Mouse (Mus musculus): Measurements from ENCODE around the gene Dab1. TPM values are rescaled to one million over a fixed set of nuclear protein-coding genes. Genes with fewer than 3 reads are reported as not detected.
A peak's percentile ranks its signal among the peaks of the same experiment; 100 is the strongest.

Gene Dab1
- polyA plus RNA-seq, 1 experiment from 2014 or later, result 0.39 TPM

GRCm38 (mm10) chr4:103678501-103678900 lies 59.3 kb downstream of the Dab1 start:
- no peaks in the 10 kb centered on the region for H3K4me1 ChIP-seq (ENCODE audit: insufficient read depth, low read depth, low read length)
- H3K9me3 ChIP-seq (ENCODE audit: low read length), result no peaks in the 10 kb centered on the region
- H3K9ac ChIP-seq (replicated peaks; ENCODE audit: low read depth), result no peak overlapping the region
- no peaks in the 10 kb centered on the region for H3K27me3 ChIP-seq (replicated peaks; ENCODE audit: insufficient read depth, low read length)
- TF ChIP-seq CTCF (IDR thresholded peaks at IDR 0.05) (no peak), EP300 (IDR thresholded peaks at IDR 0.05) (no peak)
- no peak overlapping the region for H3K4me2 ChIP-seq (replicated peaks; ENCODE audit: low read depth, low read length)
- H3K4me3 ChIP-seq (ENCODE audit: low read depth, low read length), result no peak overlapping the region
- ATAC-seq (no peak), DNase-seq (ENCODE audit: low spot score) (no peak)
- H3K36me3 ChIP-seq (ENCODE audit: insufficient read depth, low read length), result no peaks in the 10 kb centered on the region
- 87% methylated on average over 6 of the region's 6 CpGs for WGBS
- no peak overlapping the region for H3K27ac ChIP-seq (ENCODE audit: low read length)

DNA sequence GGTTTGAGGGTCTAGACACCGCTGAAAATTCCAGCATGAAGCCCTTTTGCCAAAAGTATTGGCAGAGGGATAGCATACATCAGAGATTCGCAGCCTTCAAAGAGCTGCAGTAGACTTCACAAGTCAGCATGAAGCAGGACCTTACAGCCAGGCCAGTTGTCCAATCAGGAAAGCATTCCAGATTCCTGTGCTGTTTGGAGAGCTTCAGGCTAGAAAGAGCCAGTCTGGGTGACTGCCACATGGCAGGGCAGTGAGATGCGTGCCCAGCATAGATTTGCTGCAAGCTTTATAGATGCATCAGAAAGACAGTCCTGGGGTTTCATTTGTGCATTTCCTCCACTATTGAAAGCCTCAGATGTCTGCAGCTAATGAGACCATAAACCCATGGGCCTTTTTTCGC lies 66.0 kb downstream of the Dab1 start:
- Histone ChIP-seq H3K9me3 (ENCODE audit: low read length) (no peaks in the 10 kb centered on the region), H3K4me1 (ENCODE audit: insufficient read depth, low read depth, low read length) (no peaks in the 10 kb centered on the region), H3K27ac (ENCODE audit: low read length) (no peak overlapping the region), H3K36me3 (ENCODE audit: insufficient read depth, low read length) (no peaks in the 10 kb centered on the region), H3K4me2 (replicated peaks; ENCODE audit: low read depth, low read length) (no peak overlapping the region), H3K27me3 (replicated peaks; ENCODE audit: insufficient read depth, low read length) (no peaks in the 10 kb centered on the region), H3K9ac (replicated peaks; ENCODE audit: low read depth) (no peak overlapping the region), H3K4me3 (ENCODE audit: low read depth, low read length) (no peak overlapping the region)
- no peak for ATAC-seq
- no peak for TF ChIP-seq CTCF (IDR thresholded peaks at IDR 0.05)
- DNase-seq (ENCODE audit: low spot score), result no peak
- WGBS, result 71% methylated on average over 4 of the region's 4 CpGs

GRCm38 (mm10) chr4:103691717-103692116 lies 72.6 kb downstream of the Dab1 start:
- DNase-seq (ENCODE audit: low spot score) (no peak), ATAC-seq (no peak)
- no peak overlapping the region for H3K4me2 ChIP-seq (replicated peaks; ENCODE audit: low read depth, low read length)
- H3K9ac ChIP-seq (replicated peaks; ENCODE audit: low read depth), result no peak overlapping the region
- no peak for TF ChIP-seq EP300 (IDR thresholded peaks at IDR 0.05)
- TF ChIP-seq CTCF (IDR thresholded peaks at IDR 0.05), result peak; percentile 42
- no peaks in the 10 kb centered on the region for H3K27me3 ChIP-seq (replicated peaks; ENCODE audit: insufficient read depth, low read length)
- WGBS, result 45% methylated on average over 3 of the region's 3 CpGs
- H3K4me3 ChIP-seq (ENCODE audit: low read depth, low read length), result no peak overlapping the region
- H3K36me3 ChIP-seq (ENCODE audit: insufficient read depth, low read length), result no peaks in the 10 kb centered on the region
- no peaks in the 10 kb centered on the region for H3K4me1 ChIP-seq (ENCODE audit: insufficient read depth, low read depth, low read length)
- no peak overlapping the region for H3K27ac ChIP-seq (ENCODE audit: low read length)
- no peaks in the 10 kb centered on the region for H3K9me3 ChIP-seq (ENCODE audit: low read length)

DNA sequence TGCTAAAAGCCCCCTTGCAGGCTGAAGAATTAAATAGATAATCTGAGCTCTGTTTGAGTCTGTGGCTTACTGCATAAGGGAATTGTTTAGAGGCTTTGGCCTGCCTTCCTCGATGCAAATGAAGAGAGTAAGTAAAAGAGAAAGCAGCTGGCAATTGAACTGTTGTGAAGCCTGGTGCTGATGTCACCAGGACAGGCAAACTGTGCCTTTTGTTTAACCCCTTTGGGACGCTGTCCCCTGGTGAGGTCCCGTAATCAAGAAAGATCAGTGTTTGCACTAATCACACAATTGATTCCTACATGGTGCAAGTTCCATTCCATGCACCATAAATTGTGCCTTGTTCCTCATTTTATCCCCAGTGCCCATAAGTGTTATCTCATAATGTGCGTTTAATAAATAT lies 80.6 kb downstream of the Dab1 start:
- Histone ChIP-seq H3K27me3 (replicated peaks; ENCODE audit: insufficient read depth, low read length) (no peaks in the 10 kb centered on the region), H3K4me1 (ENCODE audit: insufficient read depth, low read depth, low read length) (no peaks in the 10 kb centered on the region), H3K9me3 (ENCODE audit: low read length) (no peaks in the 10 kb centered on the region), H3K4me2 (replicated peaks; ENCODE audit: low read depth, low read length) (no peak overlapping the region), H3K9ac (replicated peaks; ENCODE audit: low read depth) (no peak overlapping the region), H3K36me3 (ENCODE audit: insufficient read depth, low read length) (no peaks in the 10 kb centered on the region), H3K27ac (ENCODE audit: low read length) (no peak overlapping the region), H3K4me3 (ENCODE audit: low read depth, low read length) (no peak overlapping the region)
- WGBS, result 39% methylated on average over 4 of the region's 4 CpGs
- no peak for TF ChIP-seq EP300 (IDR thresholded peaks at IDR 0.05)
- ATAC-seq (no peak), DNase-seq (ENCODE audit: low spot score) (no peak)

- no peak overlapping the region for H3K4me3 ChIP-seq (ENCODE audit: low read depth, low read length)
- TF ChIP-seq CTCF (IDR thresholded peaks at IDR 0.05), result no peak
- no peak for TF ChIP-seq EP300 (IDR thresholded peaks at IDR 0.05)
- H3K4me1 ChIP-seq (ENCODE audit: insufficient read depth, low read depth, low read length), result no peaks in the 10 kb centered on the region
- H3K4me2 ChIP-seq (replicated peaks; ENCODE audit: low read depth, low read length), result no peak overlapping the region
- no peaks in the 10 kb centered on the region for H3K9me3 ChIP-seq (ENCODE audit: low read length)
- WGBS, result 45% methylated on average over 6 of the region's 6 CpGs
- no peak overlapping the region for H3K9ac ChIP-seq (replicated peaks; ENCODE audit: low read depth)
- no peaks in the 10 kb centered on the region for H3K27me3 ChIP-seq (replicated peaks; ENCODE audit: insufficient read depth, low read length)
- ATAC-seq (no peak), DNase-seq (ENCODE audit: low spot score) (no peak)
- H3K36me3 ChIP-seq (ENCODE audit: insufficient read depth, low read length), result no peaks in the 10 kb centered on the region
- H3K27ac ChIP-seq (ENCODE audit: low read length), result no peak overlapping the region
Observed at GRCm38 (mm10) chr4:103700392-103700791, 81.2 kb downstream of the Dab1 start.

DNA sequence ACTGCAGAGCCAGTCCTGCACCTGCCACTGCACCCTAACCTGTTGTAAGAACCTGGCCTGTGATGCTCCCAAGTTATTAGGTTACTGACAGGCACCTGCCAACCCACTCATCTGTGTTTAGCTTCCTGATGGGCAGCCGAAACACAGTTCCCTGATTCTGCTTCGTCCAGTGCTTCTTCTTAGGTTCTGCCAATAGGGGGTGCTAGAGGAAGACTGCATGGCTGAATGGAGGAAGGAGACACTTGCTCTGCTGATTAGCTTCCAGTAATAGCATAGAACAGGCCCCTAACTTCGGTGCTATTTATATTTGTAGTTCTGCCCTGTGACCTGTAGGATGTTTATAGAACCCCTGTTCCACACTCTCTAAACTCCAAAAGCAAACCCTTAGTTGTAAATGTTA lies 83.0 kb downstream of the Dab1 start:
- no peak for TF ChIP-seq EP300 (IDR thresholded peaks at IDR 0.05)
- TF ChIP-seq CTCF (IDR thresholded peaks at IDR 0.05), result peak; percentile 68
- 36% methylated on average over 3 of the region's 3 CpGs for WGBS
- Histone ChIP-seq H3K9me3 (ENCODE audit: low read length) (no peaks in the 10 kb centered on the region), H3K4me2 (replicated peaks; ENCODE audit: low read depth, low read length) (no peak overlapping the region), H3K4me1 (ENCODE audit: insufficient read depth, low read depth, low read length) (no peaks in the 10 kb centered on the region), H3K9ac (replicated peaks; ENCODE audit: low read depth) (no peak overlapping the region), H3K27me3 (replicated peaks; ENCODE audit: insufficient read depth, low read length) (no peaks in the 10 kb centered on the region), H3K27ac (ENCODE audit: low read length) (no peak overlapping the region), H3K36me3 (ENCODE audit: insufficient read depth, low read length) (no peaks in the 10 kb centered on the region), H3K4me3 (ENCODE audit: low read depth, low read length) (no peak overlapping the region)
- peak; percentile 9 for DNase-seq (ENCODE audit: low spot score)
- no peak for ATAC-seq

DNA sequence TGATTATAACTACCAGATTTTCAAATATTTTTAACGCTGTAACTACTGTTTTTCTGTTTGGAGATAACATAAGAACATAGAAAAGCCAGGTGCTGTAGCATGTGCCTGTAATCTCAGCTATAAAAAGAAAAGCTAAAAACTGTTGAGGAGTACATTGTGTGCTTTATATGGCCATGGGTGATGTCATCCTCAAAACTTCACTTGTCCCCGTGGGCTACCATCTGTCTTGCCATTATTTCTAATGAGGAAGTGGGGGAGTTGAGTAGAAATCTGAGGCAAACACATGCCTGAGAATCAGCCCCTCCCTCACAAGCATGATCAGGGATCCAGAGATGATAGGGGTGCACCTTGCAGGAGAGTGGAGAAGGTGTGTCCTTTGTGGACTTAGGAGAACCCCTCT lies 85.3 kb downstream of the Dab1 start:
- H3K27me3 ChIP-seq (replicated peaks; ENCODE audit: insufficient read depth, low read length), result no peaks in the 10 kb centered on the region
- DNase-seq (ENCODE audit: low spot score) (no peak), ATAC-seq (no peak)
- H3K4me1 ChIP-seq (ENCODE audit: insufficient read depth, low read depth, low read length), result no peaks in the 10 kb centered on the region
- H3K9ac ChIP-seq (replicated peaks; ENCODE audit: low read depth), result no peak overlapping the region
- H3K4me3 ChIP-seq (ENCODE audit: low read depth, low read length), result no peak overlapping the region
- no peaks in the 10 kb centered on the region for H3K9me3 ChIP-seq (ENCODE audit: low read length)
- WGBS, result 78% methylated on average over 2 of the region's 2 CpGs
- H3K27ac ChIP-seq (ENCODE audit: low read length), result no peak overlapping the region
- H3K36me3 ChIP-seq (ENCODE audit: insufficient read depth, low read length), result no peaks in the 10 kb centered on the region
- no peak overlapping the region for H3K4me2 ChIP-seq (replicated peaks; ENCODE audit: low read depth, low read length)
- no peak for TF ChIP-seq EP300 (IDR thresholded peaks at IDR 0.05)
- TF ChIP-seq CTCF (IDR thresholded peaks at IDR 0.05), result no peak
